Mouse (Mus musculus): ENCODE data around the gene Hcrtr1.

DNA sequence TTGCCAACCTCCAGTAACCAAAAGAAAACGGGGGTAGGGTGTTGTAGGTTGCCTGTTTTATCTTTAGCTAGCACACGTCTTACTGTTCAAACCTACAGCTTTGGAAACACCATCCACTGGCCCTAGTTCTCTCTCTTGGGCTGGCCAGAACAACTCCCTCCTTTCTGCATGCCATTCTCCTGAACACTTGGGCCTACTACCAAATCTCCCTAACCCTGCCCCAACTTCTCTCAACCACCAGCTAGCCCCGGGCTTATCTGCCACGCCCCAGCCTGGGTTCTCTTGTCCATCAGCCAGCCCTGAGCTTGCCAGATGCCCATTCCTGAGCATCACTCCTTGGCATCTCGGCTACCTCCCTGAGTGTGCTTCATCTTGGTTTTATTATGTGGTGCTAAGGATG lies 10.3 kb downstream of the Hcrtr1 start:
- TF ChIP-seq POLR2A (IDR thresholded peaks at IDR 0.05; ENCODE audit: insufficient read depth, low read length) (no peak), CTCF (IDR thresholded peaks at IDR 0.05; ENCODE audit: low read depth, low read length) (no peak)

All from ES-Bruce4 (cell line).